Mouse (Mus musculus): ENCODE measurements at regions not wholly inside any gene's neighbourhood (a gene's known extent, or its start where the extent isn't known, plus 50 kb on each side); places are given as distances from the start of the nearest gene placed in this dataset.
"Not testable (repeated sequence)": the region's sequence is repeated elsewhere in the genome, so short reads cannot be mapped to it uniquely, and the experiment has no call there.

- intact Hi-C loops (cut with DNase I) = no loop called here
Measured at GRCm38 (mm10) chr15:3699234-3699814, 116.0 kb upstream of the Ghr start.

- intact Hi-C loops (cut with DNase I) = no loop called here
Measured at GRCm38 (mm10) chr15:3685254-3685653, 102.0 kb upstream of the Ghr start.

GRCm38 (mm10) chr15:3677026-3677425 is 93.7 kb upstream of the Ghr start:
- intact Hi-C loops (cut with DNase I) = not testable (repeated sequence)

GRCm38 (mm10) chr15:3672586-3672985 is 89.3 kb upstream of the Ghr start:
- intact Hi-C loops (cut with DNase I) = no loop called here

- intact Hi-C loops (cut with DNase I) = no loop called here
Measured at GRCm38 (mm10) chr15:3671169-3671568, 87.9 kb upstream of the Ghr start.

- intact Hi-C loops (cut with DNase I) = no loop called here
Measured at GRCm38 (mm10) chr15:3669411-3669810, 86.1 kb upstream of the Ghr start.

- intact Hi-C loops (cut with DNase I) = no loop called here
Measured at GRCm38 (mm10) chr15:3668863-3669262, 85.6 kb upstream of the Ghr start.

- intact Hi-C loops (cut with DNase I) = no loop called here
Measured at GRCm38 (mm10) chr15:3648741-3649140, 65.4 kb upstream of the Ghr start.

GRCm38 (mm10) chr15:3640091-3640490 is 56.8 kb upstream of the Ghr start:
- intact Hi-C loops (cut with DNase I) = no loop called here

Data from adrenal gland (tissue).